Comparison of ENCODE assay signal across 12 mouse cellular contexts in genomic region chr4:117230331-117230730, GRCm38 (mm10). TPM values are rescaled to one million over a fixed set of nuclear protein-coding genes. Genes with fewer than 3 reads are reported as not detected.
DNase-seq lines count a peak whose midpoint lies in the region; ATAC-seq and TF ChIP-seq lines count a peak whose summit lies in the region.
"Had no signal": no experiment of that assay in that cellular context is flagged by ENCODE, and none has a peak within 500 bp of the region (broad histone marks: within the 10 kb centered on the region; RNA-seq: fewer than 3 reads in every experiment).

No protein-coding gene starts in this region.

- peak; percentile 71 for ATAC-seq in megakaryocyte, adult 5-6 weeks (ENCODE audit: poor library complexity, severe bottlenecking)

- H3K79me2 ChIP-seq in MEL (ENCODE audit: control insufficient read depth, insufficient read depth, low read length, poor library complexity), result no peaks in the 10 kb centered on the region

- no peaks in the 10 kb centered on the region for H3K36me3 ChIP-seq in MEL (ENCODE audit: control insufficient read depth in 1 of 2, insufficient read depth in 2 of 2, low read length in 2 of 2)
- H3K36me3 ChIP-seq: stomach, embryonic 15.5 days had no signal

- H3K4me3 ChIP-seq in lung, adult 2 months (replicated peaks; ENCODE audit: extremely low read depth, low read depth, low read length), result no peak overlapping the region
- no peak overlapping the region for H3K4me3 ChIP-seq in MEL (ENCODE audit: control insufficient read depth in 1 of 2, insufficient read depth in 1 of 2, low read depth in 2 of 2, low read length in 2 of 2)
- H3K4me3 ChIP-seq: stomach, embryonic 15.5 days had no signal

- peak; percentile 37 for DNase-seq in embryo, embryonic 10 days (ENCODE audit: low spot score)
- DNase-seq in embryo, embryonic 9.5 days (ENCODE audit: extremely low spot score), result no peak
- DNase-seq in lung, adult 2 months, result no peak
- no peak for DNase-seq in lung, postnatal 36 days
- DNase-seq in MEL (ENCODE audit: low read depth, low spot score), result peak; percentile 69
- no peak for DNase-seq in frontal cortex, postnatal 25 days (ENCODE audit: low spot score in 2 of 2)
- DNase-seq in spleen, postnatal 4 days (ENCODE audit: low spot score in 2 of 2), result no peak
- DNase-seq: adrenal gland, postnatal 14 days; heart, adult 18-20 months had no signal

- no peak overlapping the region for H3K9ac ChIP-seq in MEL (ENCODE audit: control insufficient read depth, low read depth, low read length, poor library complexity, severe bottlenecking)
- H3K9ac ChIP-seq: stomach, embryonic 15.5 days had no signal

- no peak overlapping the region for H3K27ac ChIP-seq in MEL (ENCODE audit: control insufficient read depth, low read depth, low read length)
- H3K27ac ChIP-seq: stomach, embryonic 15.5 days had no signal

- TF ChIP-seq EP300 in MEL (IDR thresholded peaks at IDR 0.05; ENCODE audit: low read depth in 1 of 2, low read length in 2 of 2), result no peak

- H3K9me3 ChIP-seq in MEL (replicated peaks; ENCODE audit: insufficient read depth, low read length), result no peaks in the 10 kb centered on the region
- H3K9me3 ChIP-seq: stomach, embryonic 15.5 days had no signal

- peak; percentile 40 for TF ChIP-seq CTCF in lung, adult 2 months (IDR thresholded peaks at IDR 0.05; ENCODE audit: insufficient read depth, low read length)
- peak; percentile 58 to 86 (median 81) for TF ChIP-seq CTCF in MEL (IDR thresholded peaks at IDR 0.05 in 2 of 3, conservative IDR thresholded peaks at IDR 0.05 in 1 of 3; ENCODE audit: control insufficient read depth in 1 of 3, insufficient read depth in 1 of 3, low read depth in 2 of 3, low read length in 3 of 3, poor library complexity in 1 of 3, severe bottlenecking in 1 of 3)

- TF ChIP-seq POLR2A in lung, adult 2 months (IDR thresholded peaks at IDR 0.05; ENCODE audit: borderline replicate concordance, extremely low read depth, low read depth, low read length), result no peak
- no peak for TF ChIP-seq POLR2A in MEL (IDR thresholded peaks at IDR 0.05; ENCODE audit: control insufficient read depth in 1 of 2, insufficient read depth in 1 of 2, low read depth in 1 of 2, low read length in 2 of 2, poor library complexity in 1 of 2)

- 55% methylated on average over 10 of the region's 10 CpGs for WGBS in lung, adult 2 months

- H3K4me1 ChIP-seq in lung, adult 2 months (ENCODE audit: control insufficient read depth, insufficient read depth, low read length), result no peaks in the 10 kb centered on the region
- no peaks in the 10 kb centered on the region for H3K4me1 ChIP-seq in MEL (ENCODE audit: control insufficient read depth in 1 of 2, insufficient read depth in 2 of 2, low read length in 2 of 2)
- H3K4me1 ChIP-seq: stomach, embryonic 15.5 days had no signal

- H3K27me3 ChIP-seq in MEL (ENCODE audit: control insufficient read depth in 1 of 2, insufficient read depth in 2 of 2, low read length in 2 of 2), result peaks cover 9 to 10% of the 10 kb centered on the region in 2 experiments; a peak in 3 of 4 replicates
- H3K27me3 ChIP-seq: stomach, embryonic 15.5 days had no signal

- peak; percentile 68 for TF ChIP-seq RAD21 in MEL (IDR thresholded peaks at IDR 0.05; ENCODE audit: low read depth, low read length)

TF ChIP-seq in MEL, 35 proteins besides CTCF, POLR2A, EP300 and RAD21:
- no peak for TF ChIP-seq CHD2 (IDR thresholded peaks at IDR 0.05; ENCODE audit: low read length)
- peak; percentile 47; the same call in 1 of the 2 replicates for TF ChIP-seq ZC3H11A (IDR thresholded peaks at IDR 0.05; ENCODE audit: low read depth, low read length)
- TF ChIP-seq HCFC1 (IDR thresholded peaks at IDR 0.05; ENCODE audit: low read depth, low read length), result no peak
- peak; percentile 71 for TF ChIP-seq SMC3 (IDR thresholded peaks at IDR 0.05; ENCODE audit: low read depth, low read length)
- no peak for TF ChIP-seq KAT2A (conservative IDR thresholded peaks at IDR 0.05; ENCODE audit: low read depth, low read length)
- TF ChIP-seq ZNF384 (IDR thresholded peaks at IDR 0.05; ENCODE audit: low read depth, low read length), result no peak
- no peak for TF ChIP-seq ZMIZ1 (IDR thresholded peaks at IDR 0.05; ENCODE audit: low read depth, low read length)
- no peak for TF ChIP-seq MXI1 (IDR thresholded peaks at IDR 0.05; ENCODE audit: low read depth, low read length)
- no peak for TF ChIP-seq TBP (IDR thresholded peaks at IDR 0.05; ENCODE audit: low read depth, low read length)
- TF ChIP-seq ELF1 (IDR thresholded peaks at IDR 0.05; ENCODE audit: low read depth, low read length), result no peak
- TF ChIP-seq UBTF (IDR thresholded peaks at IDR 0.05; ENCODE audit: borderline replicate concordance, insufficient read depth, low read depth, low read length), result no peak
- TF ChIP-seq BHLHE40 (IDR thresholded peaks at IDR 0.05; ENCODE audit: borderline replicate concordance, low read depth, low read length), result no peak
- TF ChIP-seq POLR2AphosphoS2 (IDR thresholded peaks at IDR 0.05; ENCODE audit: low read length), result no peak
- no peak for TF ChIP-seq ETS1 (IDR thresholded peaks at IDR 0.05; ENCODE audit: low read depth, low read length)

RNA-seq across cellular contexts. Expression of gene Tmem53, which starts 21.4 kb away (rescaled TPM):
- 21.7 and 24.1 TPM in 2 replicates for polyA plus RNA-seq in lung, adult 2 months (2012; rRNA removed)
- 0.36 and 0.65 TPM in 2 replicates for total RNA-seq in MEL (2012; rRNA removed)
- 1 to 10 TPM in 1 of 2 experiments, not detected in 1; 1.3 TPM for polyA plus RNA-seq in MEL (2012; ENCODE audit: insufficient read depth in 1 of 2, insufficient read length in 2 of 2, low read depth in 1 of 2, low replicate concordance in 2 of 2, missing spikeins in 1 of 2)
- total RNA-seq in megakaryocyte, adult 5-6 weeks (2015), result 0.36 and 1.5 TPM in 2 replicates
- total RNA-seq in megakaryocyte, adult 5-6 weeks (2017), result 0.33 and 1.1 TPM in 2 replicates

RNA-seq across cellular contexts. Expression of gene Armh1, which starts 21.6 kb away (rescaled TPM):
- 4.2 and 5.2 TPM in 2 replicates for polyA plus RNA-seq in lung, adult 2 months (2012; rRNA removed)
- total RNA-seq in MEL (2012; rRNA removed), result not detected in 2 replicates
- not detected for polyA plus RNA-seq in MEL (2012; ENCODE audit: insufficient read depth in 1 of 2, insufficient read length in 2 of 2, low read depth in 1 of 2, low replicate concordance in 2 of 2, missing spikeins in 1 of 2)
- total RNA-seq in megakaryocyte, adult 5-6 weeks (2015), result 0.36 TPM in 1 of 2 replicates, not detected in the other
- not detected in 2 replicates for total RNA-seq in megakaryocyte, adult 5-6 weeks (2017)
- total RNA-seq: monocyte, adult 5-6 weeks had no signal

RNA-seq across cellular contexts. Expression of gene Kif2c, which starts 47.9 kb away (rescaled TPM):
- 0.34 and 0.86 TPM in 2 replicates for polyA plus RNA-seq in lung, adult 2 months (2012; rRNA removed)
- 32.6 and 36.7 TPM in 2 replicates for total RNA-seq in MEL (2012; rRNA removed)
- 10 to 100 TPM in 1 of 2 experiments, not detected in 1; 45.1 TPM for polyA plus RNA-seq in MEL (2012; ENCODE audit: insufficient read depth in 1 of 2, insufficient read length in 2 of 2, low read depth in 1 of 2, low replicate concordance in 2 of 2, missing spikeins in 1 of 2)
- total RNA-seq in megakaryocyte, adult 5-6 weeks (2015), result 30.3 and 30.4 TPM in 2 replicates
- total RNA-seq in megakaryocyte, adult 5-6 weeks (2017), result 44.9 and 50.4 TPM in 2 replicates

Comparison
In these comparisons a context has a peak if more than half of its experiments do, and no peak if none do; other contexts are left out.
1. DNase-seq: peak in embryo, embryonic 10 days (single experiment) and MEL (single experiment); none in embryo, embryonic 9.5 days (single experiment), lung, adult 2 months (single experiment), lung, postnatal 36 days (single experiment), frontal cortex, postnatal 25 days (0 of 2) and spleen, postnatal 4 days (0 of 2).